8 mouse cellular contexts compared by ENCODE assay signal in the genomic region with DNA sequence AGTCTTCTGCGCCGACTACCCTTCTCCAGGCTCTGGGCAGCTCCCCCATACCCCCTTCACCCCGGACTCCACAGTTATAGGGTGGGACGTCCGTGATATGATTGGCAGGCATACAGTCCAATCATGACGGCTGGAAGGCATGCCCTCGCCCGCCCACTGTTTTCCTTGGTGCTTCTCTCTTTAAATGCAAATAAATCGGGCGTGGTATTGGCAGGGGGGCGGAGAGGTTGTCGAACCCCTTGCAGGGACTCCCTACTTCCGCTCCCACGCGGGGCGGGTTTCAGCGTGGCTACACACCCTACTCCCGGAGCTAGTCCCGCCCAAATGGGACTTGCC. TPM values are rescaled to one million over a fixed set of nuclear protein-coding genes. Genes with fewer than 3 reads are reported as not detected.
DNase-seq lines count a peak whose midpoint lies in the region; ATAC-seq and TF ChIP-seq lines count a peak whose summit lies in the region.

A gene (minus strand): TSS at position 97 of the 336 bp plus-strand sequence.

- peak within 1 kb of the TSS; percentile 82 for H3K27ac ChIP-seq in MEL (ENCODE audit: control insufficient read depth, low read depth, low read length)
- H3K27ac ChIP-seq in cerebellum, adult 2 months (ENCODE audit: insufficient read depth, low read length): peak within 1 kb of the TSS; percentile 68; the same call in 1 of the 2 replicates
- H3K27ac ChIP-seq in hindbrain, embryonic 10.5 days: peak within 1 kb of the TSS; percentile 88
- H3K27ac ChIP-seq in lung, postnatal 0 days (ENCODE audit: low read length): peak within 1 kb of the TSS; percentile 86

- no peaks in the 10 kb centered on the region for H3K27me3 ChIP-seq in MEL (ENCODE audit: control insufficient read depth in 1 of 2, insufficient read depth in 2 of 2, low read length in 2 of 2)
- H3K27me3 ChIP-seq in cerebellum, adult 2 months (ENCODE audit: control insufficient read depth, insufficient read depth, low read length): no peaks in the 10 kb centered on the region
- no peaks in the 10 kb centered on the region for H3K27me3 ChIP-seq in hindbrain, embryonic 10.5 days (ENCODE audit: insufficient read depth, poor library complexity, severe bottlenecking)
- H3K27me3 ChIP-seq in lung, postnatal 0 days (replicated peaks; ENCODE audit: insufficient read depth, low read length): no peaks in the 10 kb centered on the region

- 11% methylated on average over 19 of the region's 19 CpGs for WGBS in cerebellum, adult 2 months
- WGBS in hindbrain, embryonic 10.5 days: 15% methylated on average over 19 of the region's 19 CpGs
- WGBS in lung, postnatal 0 days: 17% methylated on average over 17 of the region's 19 CpGs

- peak within 1 kb of the TSS; percentile 92 to 93 for H3K4me3 ChIP-seq in MEL (ENCODE audit: control insufficient read depth in 1 of 2, insufficient read depth in 1 of 2, low read depth in 2 of 2, low read length in 2 of 2)
- peak within 1 kb of the TSS; percentile 88 for H3K4me3 ChIP-seq in cerebellum, adult 2 months (replicated peaks; ENCODE audit: insufficient read depth, low read depth, low read length)
- peak within 1 kb of the TSS; percentile 61 for H3K4me3 ChIP-seq in hindbrain, embryonic 10.5 days
- peak within 1 kb of the TSS; percentile 53 for H3K4me3 ChIP-seq in lung, postnatal 0 days (ENCODE audit: low read depth, low read length)

- no peak for TF ChIP-seq EP300 in MEL (IDR thresholded peaks at IDR 0.05; ENCODE audit: low read depth in 1 of 2, low read length in 2 of 2)
- no peak for TF ChIP-seq EP300 in lung, postnatal 0 days (IDR thresholded peaks at IDR 0.05)

- H3K9me3 ChIP-seq in MEL (replicated peaks; ENCODE audit: insufficient read depth, low read length): no peaks in the 10 kb centered on the region
- H3K9me3 ChIP-seq in hindbrain, embryonic 10.5 days: no peaks in the 10 kb centered on the region
- no peaks in the 10 kb centered on the region for H3K9me3 ChIP-seq in lung, postnatal 0 days (ENCODE audit: low read length)

- no peak for TF ChIP-seq RAD21 in MEL (IDR thresholded peaks at IDR 0.05; ENCODE audit: low read depth, low read length)

- peak; percentile 92 for DNase-seq in MEL (ENCODE audit: low read depth, low spot score)
- peak; percentile 90 to 91 for DNase-seq in cerebellum, adult 2 months
- DNase-seq in forelimb bud, embryonic 11.5 days (ENCODE audit: low read depth, low spot score): peak; percentile 90
- peak; percentile 84 for DNase-seq in hindbrain, embryonic 10.5 days (ENCODE audit: low spot score)
- DNase-seq in layer of hippocampus, adult 9-11 months: peak; percentile 94
- peak; percentile 95 for DNase-seq in lung, postnatal 0 days (ENCODE audit: low spot score)
- peak; percentile 77 for DNase-seq in ovary, postnatal 14 days (ENCODE audit: low spot score)
- DNase-seq in thymus, postnatal 14 days: peak; percentile 92

- H3K79me2 ChIP-seq in MEL (ENCODE audit: control insufficient read depth, insufficient read depth, low read length, poor library complexity): no peaks in the 10 kb centered on the region; the same call in 1 of the 2 replicates

- H3K36me3 ChIP-seq in MEL (ENCODE audit: control insufficient read depth in 1 of 2, insufficient read depth in 2 of 2, low read length in 2 of 2): no peaks in the 10 kb centered on the region
- H3K36me3 ChIP-seq in hindbrain, embryonic 10.5 days: no peaks in the 10 kb centered on the region
- no peaks in the 10 kb centered on the region for H3K36me3 ChIP-seq in lung, postnatal 0 days (ENCODE audit: insufficient read depth, low read length)

- ATAC-seq in lung, postnatal 0 days: peak; percentile 95

- peak within 1 kb of the TSS; percentile 61 for H3K4me2 ChIP-seq in lung, postnatal 0 days (replicated peaks; ENCODE audit: low read depth, low read length)

- H3K4me1 ChIP-seq in MEL (ENCODE audit: control insufficient read depth in 1 of 2, insufficient read depth in 2 of 2, low read length in 2 of 2): peaks cover 0 to 7% of the 10 kb centered on the region in 2 experiments; a peak in 1 of 4 replicates
- no peaks in the 10 kb centered on the region for H3K4me1 ChIP-seq in cerebellum, adult 2 months (ENCODE audit: control insufficient read depth, insufficient read depth, low read length)
- peaks cover 11% of the 10 kb centered on the region for H3K4me1 ChIP-seq in hindbrain, embryonic 10.5 days (replicated peaks)
- no peaks in the 10 kb centered on the region for H3K4me1 ChIP-seq in lung, postnatal 0 days (ENCODE audit: insufficient read depth, low read depth, low read length)

- H3K9ac ChIP-seq in MEL (ENCODE audit: control insufficient read depth, low read depth, low read length, poor library complexity, severe bottlenecking): peak within 1 kb of the TSS; percentile 74
- H3K9ac ChIP-seq in lung, postnatal 0 days (replicated peaks; ENCODE audit: low read depth): peak within 1 kb of the TSS; percentile 29; the same call in 1 of the 2 replicates

- no peak; a peak in 1 of 4 replicates for TF ChIP-seq POLR2A in MEL (IDR thresholded peaks at IDR 0.05; ENCODE audit: control insufficient read depth in 1 of 2, insufficient read depth in 1 of 2, low read depth in 1 of 2, low read length in 2 of 2, poor library complexity in 1 of 2)
- peak; percentile 36; the same call in 1 of the 2 replicates for TF ChIP-seq POLR2A in cerebellum, adult 2 months (IDR thresholded peaks at IDR 0.05; ENCODE audit: borderline replicate concordance, insufficient read depth, low read length)

- TF ChIP-seq CTCF in MEL (IDR thresholded peaks at IDR 0.05 in 2 of 3, conservative IDR thresholded peaks at IDR 0.05 in 1 of 3; ENCODE audit: control insufficient read depth in 1 of 3, insufficient read depth in 1 of 3, low read depth in 2 of 3, low read length in 3 of 3, poor library complexity in 1 of 3, severe bottlenecking in 1 of 3): no peak
- TF ChIP-seq CTCF in cerebellum, adult 2 months (IDR thresholded peaks at IDR 0.05; ENCODE audit: borderline replicate concordance, insufficient read depth, low read depth, low read length): no peak
- no peak for TF ChIP-seq CTCF in lung, postnatal 0 days (IDR thresholded peaks at IDR 0.05)

TF ChIP-seq in MEL, 35 proteins besides CTCF, POLR2A, EP300 and RAD21:
- TF ChIP-seq CHD1 (IDR thresholded peaks at IDR 0.05; ENCODE audit: low read depth, low read length) (no peak), MAZ (IDR thresholded peaks at IDR 0.05; ENCODE audit: low read depth, low read length) (no peak), ZC3H11A (IDR thresholded peaks at IDR 0.05; ENCODE audit: low read depth, low read length) (no peak), ELF1 (IDR thresholded peaks at IDR 0.05; ENCODE audit: low read depth, low read length) (peak; percentile 43; the same call in 1 of the 2 replicates), USF1 (IDR thresholded peaks at IDR 0.05; ENCODE audit: low read depth, low read length) (no peak), TAL1 (IDR thresholded peaks at IDR 0.05; ENCODE audit: low read length) (no peak), JUND (IDR thresholded peaks at IDR 0.05; ENCODE audit: low read depth, low read length) (no peak), TBP (IDR thresholded peaks at IDR 0.05; ENCODE audit: low read depth, low read length) (no peak), NRF1 (IDR thresholded peaks at IDR 0.05; ENCODE audit: insufficient read depth, low read depth, low read length, poor library complexity, severe bottlenecking) (no peak), POLR2AphosphoS2 (IDR thresholded peaks at IDR 0.05; ENCODE audit: low read length) (no peak), MYC (IDR thresholded peaks at IDR 0.05; ENCODE audit: low read depth, low read length) (no peak), GABPA (IDR thresholded peaks at IDR 0.05; ENCODE audit: low read depth, low read length) (no peak), MYB (IDR thresholded peaks at IDR 0.05; ENCODE audit: low read depth, low read length) (no peak), CHD2 (IDR thresholded peaks at IDR 0.05; ENCODE audit: low read length) (peak; percentile 16; the same call in 1 of the 2 replicates), MEF2A (IDR thresholded peaks at IDR 0.05; ENCODE audit: extremely low read depth, insufficient replicate concordance, low read depth, low read length, poor library complexity, severe bottlenecking) (no peak), POLR2AphosphoS5 (IDR thresholded peaks at IDR 0.05; ENCODE audit: borderline replicate concordance, low read depth, low read length) (no peak), TCF12 (IDR thresholded peaks at IDR 0.05; ENCODE audit: low read depth, low read length) (0 out of 2 replicates have a peak, but pooled peaks have one; percentile 6), NELFE (IDR thresholded peaks at IDR 0.05; ENCODE audit: low read depth, low read length) (peak; percentile 14; the same call in 1 of the 2 replicates), ETS1 (IDR thresholded peaks at IDR 0.05; ENCODE audit: low read depth, low read length) (no peak), MAX (IDR thresholded peaks at IDR 0.05; ENCODE audit: low read length) (no peak), E2F4 (IDR thresholded peaks at IDR 0.05; ENCODE audit: borderline replicate concordance, low read depth, low read length) (no peak), HCFC1 (IDR thresholded peaks at IDR 0.05; ENCODE audit: low read depth, low read length) (peak; percentile 46), SMC3 (IDR thresholded peaks at IDR 0.05; ENCODE audit: low read depth, low read length) (no peak), MXI1 (IDR thresholded peaks at IDR 0.05; ENCODE audit: low read depth, low read length) (peak; percentile 4; the same call in 1 of the 2 replicates), USF2 (IDR thresholded peaks at IDR 0.05; ENCODE audit: borderline replicate concordance in 1 of 2, insufficient read depth in 1 of 2, low read depth in 1 of 2, low read length in 2 of 2) (no peak)

RNA-seq across cellular contexts. Expression of the gene that starts here (rescaled TPM):
- 1.3 and 1.5 TPM in 2 replicates for total RNA-seq in MEL (2012; rRNA removed)
- 10 to 100 TPM in 1 of 2 experiments, 1 to 10 TPM in 1; 4.7 to 17.0 TPM for polyA plus RNA-seq in MEL (2012; ENCODE audit: insufficient read depth in 1 of 2, insufficient read length in 2 of 2, low read depth in 1 of 2, low replicate concordance in 2 of 2, missing spikeins in 1 of 2)
- 6.2 and 6.6 TPM in 2 replicates for polyA plus RNA-seq in cerebellum, adult 2 months (2012; rRNA removed)
- 8.3 and 9.6 TPM in 2 replicates for polyA plus RNA-seq in hindbrain, embryonic 10.5 days (2016; fragmentation: Nextera tagmentation; extraction: Ambion mirVana)
- 7.9 and 8.5 TPM in 2 replicates for polyA plus RNA-seq in lung, postnatal 0 days (2015; fragmentation: Nextera tagmentation; extraction: Ambion mirVana)

Comparison
In these comparisons a context has a peak if more than half of its experiments do, and no peak if none do; other contexts are left out.
1. Peak in every context shown above with its lines: DNase-seq, ATAC-seq, H3K4me3 ChIP-seq and H3K27ac ChIP-seq.